Mouse (Mus musculus) induced T-regulatory cell, adult 2 months (primary cell): ENCODE results near the gene Pitpnm3.
A peak's percentile ranks its signal among the peaks of the same experiment; 100 is the strongest.

Source experiments
- DNase-seq: peaks from one replicate; pipeline ENCODE4 v3.0.0-alpha.2; 2012; ENCODE audit warnings: low read depth

Gene Pitpnm3

GRCm38 (mm10) chr11:72094442-72094841 is 41.1 kb downstream of the Pitpnm3 start:
- no peak for DNase-seq

- no peak for DNase-seq
Measured at GRCm38 (mm10) chr11:72092390-72092789, 43.2 kb downstream of the Pitpnm3 start.

GRCm38 (mm10) chr11:72086251-72087046 is 49.1 kb downstream of the Pitpnm3 start:
- no peak for DNase-seq

- DNase-seq: no peak
Measured at GRCm38 (mm10) chr11:72084337-72084736, 51.2 kb downstream of the Pitpnm3 start.

GRCm38 (mm10) chr11:72082601-72083000 is 53.0 kb downstream of the Pitpnm3 start:
- no peak for DNase-seq

- DNase-seq: no peak
Measured at GRCm38 (mm10) chr11:72080461-72080860, 55.1 kb downstream of the Pitpnm3 start.

GRCm38 (mm10) chr11:72078647-72079046 is 56.9 kb downstream of the Pitpnm3 start:
- no peak for DNase-seq

- DNase-seq: peak; percentile 7
Measured at GRCm38 (mm10) chr11:72078056-72078455, 57.5 kb downstream of the Pitpnm3 start.

GRCm38 (mm10) chr11:72074230-72074629 is 61.3 kb downstream of the Pitpnm3 start:
- DNase-seq: no peak

- no peak for DNase-seq
Measured at GRCm38 (mm10) chr11:72072331-72072905, 63.2 kb downstream of the Pitpnm3 start.

GRCm38 (mm10) chr11:72070733-72071132 is 64.8 kb downstream of the Pitpnm3 start:
- no peak for DNase-seq

GRCm38 (mm10) chr11:72068026-72068425 is 67.6 kb downstream of the Pitpnm3 start:
- DNase-seq: no peak

- no peak for DNase-seq
Measured at GRCm38 (mm10) chr11:72067326-72067725, 68.3 kb downstream of the Pitpnm3 start.

- DNase-seq: peak; percentile 51
Measured at GRCm38 (mm10) chr11:72066330-72066729, 69.2 kb downstream of the Pitpnm3 start.

GRCm38 (mm10) chr11:72065103-72065502 is 70.5 kb downstream of the Pitpnm3 start:
- DNase-seq: no peak

- no peak for DNase-seq
Measured at GRCm38 (mm10) chr11:72064414-72064813, 71.2 kb downstream of the Pitpnm3 start.

- no peak for DNase-seq
Measured at GRCm38 (mm10) chr11:72061093-72061620, 74.4 kb downstream of the Pitpnm3 start.

- DNase-seq: no peak
Measured at GRCm38 (mm10) chr11:72060416-72060815, 75.2 kb downstream of the Pitpnm3 start.

GRCm38 (mm10) chr11:72057166-72057565 is 78.4 kb downstream of the Pitpnm3 start:
- DNase-seq: no peak

- no peak for DNase-seq
Measured at GRCm38 (mm10) chr11:72055176-72055575, 80.4 kb downstream of the Pitpnm3 start.

GRCm38 (mm10) chr11:72052636-72053035 is 82.9 kb downstream of the Pitpnm3 start:
- peak; percentile 79 for DNase-seq

GRCm38 (mm10) chr11:72052221-72052620 is 83.4 kb downstream of the Pitpnm3 start:
- DNase-seq: no peak
